Mouse (Mus musculus): ENCODE measurements around the gene Gm20671.
"Not testable (repeated sequence)": the region's sequence is repeated elsewhere in the genome, so short reads cannot be mapped to it uniquely, and the experiment has no call there.

GRCm38 (mm10) chr5:32740850-32741249 is 86.1 kb downstream of the Gm20671 start:
- not testable (repeated sequence) for TF ChIP-seq CTCF, EP300 (IDR thresholded peaks at IDR 0.05)

Data from lung, postnatal 0 days (tissue).